Mouse (Mus musculus): ENCODE measurements around the gene Rnf26. TPM values are rescaled to one million over a fixed set of nuclear protein-coding genes. Genes with fewer than 3 reads are reported as not detected.

Rnf26 gene
- total RNA-seq, 2 experiments from 2014 or later = 22.0 to 22.9 TPM

DNA sequence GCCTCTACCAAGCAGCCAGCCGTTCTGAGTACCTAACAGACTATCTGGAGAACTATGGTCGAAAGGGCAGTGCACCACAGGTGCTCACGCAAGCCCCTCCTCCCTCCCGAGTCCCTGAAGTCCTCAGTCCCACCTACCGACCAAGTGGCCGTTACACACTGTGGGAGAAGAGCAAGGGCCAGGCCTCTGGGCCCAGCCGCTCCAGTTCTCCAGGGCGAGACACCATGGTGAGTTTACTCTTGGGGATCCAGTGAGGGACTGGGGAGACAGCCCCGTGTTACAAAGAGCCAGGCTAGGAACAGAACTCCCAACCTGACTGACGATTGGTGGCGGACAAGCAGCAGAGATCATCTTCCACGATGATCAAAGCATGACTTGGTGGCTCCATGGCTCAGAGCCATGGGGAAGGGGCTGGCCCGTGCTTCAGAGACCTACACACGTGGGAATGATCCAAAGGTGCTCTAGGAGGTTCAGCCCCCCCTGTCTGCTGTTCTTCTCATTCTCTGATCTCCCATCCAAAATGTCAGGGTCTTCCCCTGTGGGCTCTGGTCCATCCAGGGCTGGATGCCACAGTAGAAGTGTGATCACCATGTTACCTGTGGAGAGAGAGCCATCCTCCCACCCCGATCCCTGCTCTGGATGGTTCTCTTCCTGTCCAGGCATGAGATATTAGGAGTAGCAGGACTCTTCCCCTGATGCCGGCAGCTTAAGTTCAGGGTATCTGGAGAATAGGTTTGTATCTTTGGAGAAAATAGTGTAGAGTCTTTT, 37.1 kb downstream of the Rnf26 start:
- DNase-seq (ENCODE audit: low spot score in 2 of 2) = no peak

DNA sequence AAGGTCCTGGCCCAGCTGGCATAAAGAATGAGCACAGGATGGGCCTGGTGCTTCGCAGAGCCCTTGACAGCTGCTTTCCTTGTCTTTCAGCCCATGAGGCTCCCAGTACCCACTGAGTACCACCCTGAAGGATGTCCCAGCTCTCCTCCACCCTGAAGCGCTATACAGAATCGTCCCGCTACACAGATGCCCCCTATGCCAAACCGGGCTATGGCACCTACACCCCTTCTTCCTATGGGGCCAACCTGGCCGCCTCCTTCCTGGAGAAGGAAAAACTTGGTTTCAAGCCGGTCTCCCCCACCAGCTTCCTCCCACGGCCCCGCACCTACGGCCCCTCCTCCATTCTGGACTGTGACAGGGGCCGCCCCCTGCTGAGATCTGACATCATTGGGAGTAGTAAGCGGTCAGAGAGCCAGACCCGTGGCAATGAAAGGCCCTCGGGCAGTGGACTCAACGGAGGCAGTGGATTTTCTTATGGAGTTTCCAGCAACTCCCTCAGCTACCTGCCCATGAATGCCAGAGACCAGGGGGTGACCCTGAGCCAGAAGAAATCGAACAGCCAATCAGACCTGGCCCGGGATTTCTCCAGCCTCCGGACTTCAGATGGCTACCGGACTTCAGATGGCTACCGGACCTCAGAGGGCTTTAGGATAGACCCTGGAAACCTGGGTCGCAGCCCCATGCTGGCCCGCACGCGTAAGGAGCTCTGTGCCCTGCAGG, 37.9 kb downstream of the Rnf26 start:
- DNase-seq (ENCODE audit: low spot score in 2 of 2) = no peak

DNA sequence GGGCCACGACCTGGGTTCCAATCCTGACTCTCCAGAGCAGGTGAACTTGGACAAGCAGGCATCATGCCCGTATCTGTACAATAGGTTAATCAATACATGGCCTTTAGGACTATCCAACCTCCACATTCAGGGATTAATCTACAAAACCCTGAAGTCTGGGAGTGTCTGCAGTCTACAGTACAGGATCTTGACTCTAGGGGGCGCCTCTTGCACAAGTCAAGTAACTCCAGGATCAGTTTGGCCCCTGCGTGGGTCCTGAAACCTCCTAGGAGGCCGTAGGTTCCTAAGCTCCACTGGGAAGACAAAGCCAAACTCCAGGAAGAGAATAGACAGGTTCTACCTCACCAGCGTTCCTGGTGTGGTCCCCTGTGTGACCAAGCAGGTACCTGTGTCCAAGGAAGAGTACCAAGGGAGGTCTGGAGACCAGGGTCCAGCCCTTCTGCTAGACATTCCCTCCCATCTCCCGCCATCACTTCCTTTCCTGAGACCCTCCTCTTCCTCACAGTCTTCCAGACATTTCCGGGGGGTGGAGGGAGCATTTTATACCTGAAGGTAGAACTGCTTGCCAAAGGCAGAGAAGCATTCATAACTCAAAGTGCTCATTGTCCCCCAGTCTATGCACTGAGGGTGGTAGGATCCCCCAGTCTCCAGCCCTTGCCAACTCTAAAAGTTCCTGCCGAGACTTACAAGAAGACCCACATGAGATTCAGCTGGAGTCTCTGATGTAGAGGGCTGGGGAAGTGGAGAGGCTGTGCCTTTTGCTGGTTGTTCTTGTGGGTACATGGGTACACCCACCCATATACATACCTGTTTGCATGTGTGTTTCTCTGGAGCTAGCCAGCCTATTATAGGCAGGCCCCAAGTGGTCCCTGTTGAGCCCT, 38.7 kb downstream of the Rnf26 start:
- DNase-seq (ENCODE audit: low spot score in 2 of 2) = no peak

DNA sequence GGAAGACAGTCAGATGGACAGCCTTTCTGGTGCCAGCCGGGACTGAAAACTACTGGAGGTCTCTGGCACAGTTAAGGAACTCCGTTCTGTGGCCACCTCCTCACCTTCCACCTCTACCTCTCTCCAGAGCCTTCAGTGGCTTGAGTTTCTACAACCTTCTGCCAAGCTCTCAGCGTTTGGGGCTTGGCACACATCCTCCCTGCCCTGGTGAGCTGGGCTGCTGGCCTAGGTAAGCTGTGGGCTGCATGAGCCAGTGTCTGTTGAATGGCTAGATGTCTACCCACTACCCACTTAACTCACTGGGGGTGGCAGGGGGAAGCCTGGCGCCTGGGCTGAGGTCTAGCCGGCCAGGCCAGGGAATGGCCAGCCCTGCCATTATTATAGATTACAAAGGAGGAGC, 40.2 kb downstream of the Rnf26 start:
- no peak for DNase-seq (ENCODE audit: low spot score in 2 of 2)

DNA sequence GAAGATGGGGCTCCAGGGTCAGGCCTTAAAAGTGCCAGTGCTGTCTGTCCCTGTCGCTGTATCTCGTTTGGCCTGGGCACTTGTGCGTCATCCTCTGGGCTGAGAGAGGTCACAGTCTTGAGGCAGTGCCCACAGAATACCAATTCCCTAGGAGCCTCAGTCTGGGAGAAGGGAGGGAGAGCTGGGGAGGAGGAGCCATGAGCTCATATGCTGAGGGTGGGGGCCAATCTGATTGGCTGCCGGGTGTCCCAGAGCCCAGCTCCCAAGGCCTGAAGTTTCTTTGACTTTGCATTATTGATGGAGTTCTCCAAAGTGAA, 40.8 kb downstream of the Rnf26 start:
- no peak for DNase-seq (ENCODE audit: low spot score in 2 of 2)

DNA sequence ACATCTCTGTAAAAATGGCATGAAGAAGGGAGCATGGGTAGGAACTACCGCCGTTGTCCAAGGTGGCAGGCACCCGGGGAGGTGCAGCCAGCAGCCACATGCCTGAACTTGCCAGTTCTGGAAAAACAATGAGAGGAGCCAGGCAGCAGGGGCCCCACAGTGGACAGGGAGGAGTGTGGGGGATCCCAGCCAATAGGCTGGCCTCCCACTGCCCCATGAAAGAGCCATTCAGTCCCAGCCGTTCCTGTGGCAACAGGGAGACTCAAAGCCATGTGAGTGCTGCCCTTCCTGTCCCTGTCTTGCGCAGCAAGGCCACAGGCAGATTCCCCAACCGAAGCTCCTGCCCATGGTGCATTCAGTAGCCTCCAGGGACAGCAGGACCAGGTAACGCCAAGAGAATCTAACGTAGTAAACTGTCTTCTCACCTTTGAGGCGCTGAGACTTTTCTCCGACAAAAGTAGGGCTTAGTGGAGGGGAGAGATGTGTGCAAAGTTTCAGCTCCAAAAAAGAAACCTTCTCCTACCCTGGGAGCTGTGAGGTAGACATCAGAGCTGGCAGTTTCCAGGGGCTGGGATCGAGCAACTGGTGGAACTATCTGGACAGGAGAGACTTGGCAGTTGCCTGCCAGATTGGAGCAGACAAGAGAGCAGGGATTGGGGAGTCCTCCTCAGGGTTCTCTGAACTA, 41.3 kb downstream of the Rnf26 start:
- no peak for DNase-seq (ENCODE audit: low spot score in 2 of 2)

DNA sequence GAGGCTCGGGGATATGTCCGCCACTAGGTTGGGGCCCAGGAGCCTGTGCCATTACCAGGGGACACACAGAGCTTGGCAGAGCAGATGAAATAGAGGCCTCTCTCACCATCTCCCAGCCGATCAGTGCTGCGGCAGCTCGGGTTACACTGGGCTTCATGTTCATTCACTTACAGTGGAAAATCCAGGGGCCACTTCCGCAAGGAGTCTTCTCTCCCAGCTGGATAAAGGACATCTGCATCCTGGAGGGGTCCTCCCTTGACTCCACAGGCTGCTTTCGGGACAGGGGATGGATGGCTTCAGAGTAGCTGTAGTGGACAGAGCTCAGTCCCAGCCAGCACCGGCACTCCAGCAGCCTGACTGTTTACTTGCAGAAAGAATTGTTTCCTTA, 42.5 kb downstream of the Rnf26 start:
- no peak for DNase-seq (ENCODE audit: low spot score in 2 of 2)

DNA sequence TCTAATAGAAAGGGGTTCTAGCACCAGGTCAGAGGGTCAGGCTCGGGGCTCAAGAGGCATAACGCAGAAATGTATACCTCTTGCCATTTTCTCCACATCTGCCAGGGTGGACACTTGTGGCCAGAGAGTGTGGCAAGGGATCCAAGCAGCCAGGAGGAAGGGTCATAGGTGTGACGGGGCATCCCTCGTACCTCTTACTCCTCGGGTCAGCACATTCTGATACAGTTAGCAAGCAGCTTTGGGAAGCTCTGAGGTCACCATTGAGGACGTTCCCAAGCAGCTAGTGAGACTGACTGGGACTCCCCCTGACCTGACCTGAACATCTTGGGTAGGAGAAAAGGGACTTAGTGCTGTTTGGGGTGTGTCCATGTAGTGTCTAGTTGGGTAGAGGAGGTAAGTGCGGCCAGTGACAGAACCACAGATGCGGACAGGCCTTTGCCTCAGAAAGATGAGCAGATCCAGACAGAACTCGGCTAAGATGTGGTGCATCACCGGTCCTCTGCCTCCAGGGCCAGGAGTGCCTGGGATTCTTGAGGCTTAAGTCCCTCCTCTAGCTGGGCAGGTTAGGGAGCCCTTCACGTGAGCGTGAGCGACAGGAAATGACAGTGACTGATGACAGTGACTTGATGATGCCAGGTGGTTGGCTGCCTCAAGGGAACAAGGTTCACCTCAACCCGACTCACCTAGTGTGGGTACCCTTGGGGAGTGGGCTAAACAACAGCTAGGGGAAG, 43.0 kb downstream of the Rnf26 start:
- DNase-seq (ENCODE audit: low spot score in 2 of 2) = no peak

DNA sequence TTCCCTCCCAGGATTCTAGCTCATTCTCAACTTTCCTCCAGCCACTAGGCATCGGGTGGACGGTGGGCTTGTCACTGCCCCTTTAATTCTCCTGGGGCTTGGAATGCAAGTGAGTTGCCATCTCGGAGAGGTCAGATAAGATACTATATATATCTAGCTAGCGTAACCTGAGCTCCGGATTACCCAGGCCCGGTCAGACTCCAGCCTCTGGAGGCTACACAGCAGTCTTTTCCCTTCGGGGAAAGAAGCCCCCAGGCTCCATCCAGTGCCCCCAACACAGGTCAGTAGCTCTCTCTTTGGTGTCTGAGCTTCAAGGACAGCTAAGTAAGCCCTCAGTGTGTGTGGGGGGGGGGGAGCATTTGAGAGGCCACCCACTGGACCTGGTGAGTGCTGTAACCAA, 44.1 kb downstream of the Rnf26 start:
- no peak for DNase-seq (ENCODE audit: low spot score in 2 of 2)

DNA sequence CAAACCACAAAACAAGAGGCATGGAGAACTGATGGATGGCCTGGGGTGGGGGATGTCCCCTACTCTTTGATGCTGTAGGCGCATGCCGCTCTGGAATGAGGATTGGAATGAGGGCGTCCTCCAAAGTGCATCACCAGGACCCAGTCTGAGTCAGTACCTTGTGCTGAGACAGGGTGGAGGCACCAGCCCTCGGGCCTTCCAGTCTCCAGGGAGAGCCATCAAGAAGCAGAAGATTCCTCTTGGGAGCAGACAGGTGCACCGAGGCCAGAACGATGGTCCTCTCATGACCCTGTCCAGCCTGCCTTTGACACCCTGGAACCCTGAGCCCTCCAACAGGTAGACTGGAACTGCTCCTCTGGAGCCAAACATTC, 45.4 kb downstream of the Rnf26 start:
- no peak for DNase-seq (ENCODE audit: low spot score in 2 of 2)

DNA sequence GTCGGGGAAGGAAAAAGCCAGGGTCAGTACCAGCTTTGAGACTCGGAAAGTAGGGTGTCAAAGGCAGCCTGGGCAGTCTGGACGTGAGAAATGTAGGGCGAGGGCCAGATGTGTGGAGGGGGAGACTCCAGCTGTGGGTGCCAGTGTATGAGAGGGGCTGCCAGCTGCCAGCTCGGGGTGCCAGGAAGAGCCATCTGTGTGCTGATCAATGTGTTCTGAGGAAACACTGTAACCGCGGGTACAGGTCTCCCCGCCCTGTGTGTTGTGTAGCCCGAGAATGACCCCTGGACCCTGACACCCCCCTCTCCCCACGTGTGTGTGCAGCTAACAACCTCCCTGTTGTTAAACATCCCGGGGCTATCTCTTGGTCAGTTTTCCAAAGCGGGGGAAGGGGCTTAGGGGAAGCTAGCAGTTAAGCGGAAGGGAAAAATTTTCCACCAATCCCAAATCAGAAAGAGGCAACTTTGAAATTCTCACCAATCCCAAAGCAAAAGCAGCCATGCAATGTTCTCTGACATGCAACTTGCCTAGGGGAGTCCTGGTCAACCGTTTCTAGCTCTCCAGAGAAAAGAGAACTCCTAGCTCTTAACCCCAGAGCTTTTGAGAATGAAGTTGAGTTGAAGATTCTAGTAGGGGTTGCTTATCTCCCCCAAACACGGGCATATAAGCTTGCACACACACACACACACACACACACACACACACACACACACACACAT, 45.9 kb downstream of the Rnf26 start:
- DNase-seq (ENCODE audit: low spot score in 2 of 2) = no peak

DNA sequence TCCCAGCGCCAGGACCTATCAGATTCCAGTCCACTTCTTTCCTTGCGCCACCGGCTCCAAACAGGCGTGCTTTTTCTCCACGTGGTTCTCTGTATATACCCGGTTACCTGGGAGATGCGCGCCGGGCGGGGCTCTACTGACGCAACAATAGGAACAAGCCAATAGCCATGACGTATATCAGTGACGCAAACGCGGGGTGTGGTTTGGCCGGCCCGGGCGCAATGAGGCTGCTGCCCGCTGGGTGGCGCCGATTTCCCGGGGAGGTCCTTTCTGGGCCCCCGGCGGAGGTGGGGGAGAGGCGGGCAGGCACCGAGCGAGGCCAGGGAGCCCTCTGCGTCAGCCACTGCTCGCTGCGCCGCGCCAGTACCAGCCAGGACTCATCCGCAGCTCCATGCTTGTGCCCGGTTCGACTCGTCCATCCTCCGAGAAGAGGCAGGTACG, 46.5 kb downstream of the Rnf26 start, which contains the start of gene Usp2:
Usp2 (plus strand) TSS at position 237 of the 441 bp plus-strand sequence.
- DNase-seq (ENCODE audit: low spot score in 2 of 2) = peak; percentile 98

DNA sequence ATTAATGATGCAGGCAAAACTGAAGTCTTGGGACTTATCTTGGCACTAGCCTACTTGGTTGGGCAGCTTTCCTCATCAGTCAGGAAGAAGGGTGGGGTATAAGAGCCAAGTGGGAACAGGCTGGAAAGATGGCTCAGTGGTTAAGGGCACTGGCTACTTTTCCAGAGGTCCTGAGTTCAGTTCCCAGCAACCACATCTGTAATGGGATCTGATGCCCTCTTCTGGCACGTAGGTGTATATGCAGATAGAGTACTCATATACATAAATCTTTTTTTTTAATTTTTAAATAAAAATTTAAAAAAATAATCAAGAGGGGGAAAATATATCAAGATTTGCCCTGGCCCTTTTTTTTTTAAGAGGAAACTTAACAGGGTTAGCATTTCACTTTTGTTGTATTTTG, 48.1 kb downstream of the Rnf26 start:
- no peak for DNase-seq (ENCODE audit: low spot score in 2 of 2)

DNA sequence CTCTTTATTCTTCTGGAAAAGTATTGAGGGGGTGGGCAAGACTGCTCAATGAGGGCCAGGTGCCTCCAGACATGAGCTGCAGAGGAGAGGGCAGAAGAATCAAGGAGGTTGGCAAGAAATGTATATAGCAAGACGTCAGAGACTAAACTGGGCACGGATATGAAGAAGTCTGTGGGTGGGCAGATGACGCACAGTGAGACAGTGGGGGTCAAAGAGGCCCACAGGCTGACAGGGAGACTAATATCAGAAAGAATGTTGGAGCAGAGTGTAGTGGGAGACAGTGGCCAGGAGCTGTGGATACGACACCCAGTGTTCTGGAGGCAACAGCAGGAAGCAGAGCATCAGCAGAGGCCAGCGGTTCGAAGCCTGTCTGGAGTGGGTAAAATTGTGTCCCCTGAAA, 54.7 kb downstream of the Rnf26 start:
- no peak for DNase-seq (ENCODE audit: low spot score in 2 of 2)

DNA sequence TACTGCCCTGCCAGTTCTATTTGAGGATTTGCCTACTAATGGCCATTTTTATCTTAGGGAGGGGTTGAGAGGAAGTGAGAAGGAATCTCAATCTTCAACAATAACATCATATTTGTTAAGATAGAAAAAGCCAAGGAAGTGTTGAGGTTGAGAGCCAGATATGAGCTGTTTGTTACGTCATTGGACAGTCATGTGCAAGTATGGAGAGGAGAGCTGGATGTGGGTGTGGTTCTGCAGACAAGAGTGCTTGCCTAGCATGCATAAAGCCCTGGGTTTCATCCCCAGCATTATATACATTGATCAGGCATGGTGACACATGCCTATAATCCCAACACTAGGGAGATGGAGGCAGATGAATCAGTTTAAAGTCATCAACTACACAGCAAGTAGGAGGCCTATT, 59.4 kb downstream of the Rnf26 start:
- DNase-seq (ENCODE audit: low spot score in 2 of 2) = no peak

DNA sequence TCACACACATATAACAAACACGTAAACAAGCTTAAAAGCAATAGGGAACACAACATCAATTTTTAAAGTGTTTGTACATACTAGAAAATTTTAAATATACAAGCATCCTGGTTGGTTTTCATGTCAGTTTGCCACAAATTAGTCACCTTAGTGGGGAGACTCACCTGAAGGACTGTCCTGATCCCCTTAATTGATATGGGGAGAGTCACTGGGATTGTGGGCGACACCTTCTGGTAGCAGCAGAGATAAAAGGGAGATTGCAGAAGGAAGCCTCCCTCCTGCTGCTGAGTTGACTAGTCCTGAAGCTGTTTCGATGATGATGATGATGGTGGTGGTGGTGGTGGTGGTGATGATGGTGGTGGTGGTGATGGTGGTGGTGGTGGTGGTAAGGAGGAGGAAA, 60.5 kb downstream of the Rnf26 start:
- no peak for DNase-seq (ENCODE audit: low spot score in 2 of 2)

DNA sequence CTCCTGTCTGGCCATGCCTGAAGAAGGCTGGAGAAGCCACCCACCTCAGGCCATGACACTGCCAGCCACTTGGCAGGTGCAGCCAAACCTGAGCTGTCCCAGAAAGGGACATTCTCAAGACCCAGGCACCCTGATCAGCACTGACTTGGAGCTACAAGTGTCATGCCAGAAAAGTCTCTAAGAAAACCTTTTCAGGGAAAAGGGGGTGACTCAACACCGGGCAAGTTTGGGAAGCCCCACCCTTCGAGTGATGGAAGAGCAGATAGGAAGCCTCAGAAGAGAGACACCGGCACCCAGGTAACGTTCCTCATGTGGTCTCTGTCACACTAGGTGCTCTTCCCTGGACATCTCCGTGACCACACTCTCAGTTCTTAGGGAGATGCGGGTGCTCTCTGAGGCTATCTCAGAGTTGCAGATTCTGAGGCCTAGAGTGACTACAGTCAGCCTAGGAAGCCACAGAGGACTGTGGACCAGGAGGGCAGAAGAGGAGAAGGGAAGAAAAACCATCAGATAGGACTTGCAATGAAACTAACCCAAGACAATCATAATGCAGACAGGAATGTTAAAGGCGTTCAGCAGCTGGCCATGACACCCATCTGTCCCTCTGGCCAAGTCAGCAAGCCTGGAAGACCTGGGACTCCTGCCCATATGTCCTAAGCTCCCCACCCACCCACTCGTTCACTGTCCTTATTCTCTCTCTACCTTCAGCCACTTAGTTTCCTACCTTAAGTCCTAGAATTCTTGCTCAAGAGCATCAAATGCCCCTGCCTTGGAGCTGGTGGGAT, 63.7 kb downstream of the Rnf26 start:
- DNase-seq (ENCODE audit: low spot score in 2 of 2) = no peak

DNA sequence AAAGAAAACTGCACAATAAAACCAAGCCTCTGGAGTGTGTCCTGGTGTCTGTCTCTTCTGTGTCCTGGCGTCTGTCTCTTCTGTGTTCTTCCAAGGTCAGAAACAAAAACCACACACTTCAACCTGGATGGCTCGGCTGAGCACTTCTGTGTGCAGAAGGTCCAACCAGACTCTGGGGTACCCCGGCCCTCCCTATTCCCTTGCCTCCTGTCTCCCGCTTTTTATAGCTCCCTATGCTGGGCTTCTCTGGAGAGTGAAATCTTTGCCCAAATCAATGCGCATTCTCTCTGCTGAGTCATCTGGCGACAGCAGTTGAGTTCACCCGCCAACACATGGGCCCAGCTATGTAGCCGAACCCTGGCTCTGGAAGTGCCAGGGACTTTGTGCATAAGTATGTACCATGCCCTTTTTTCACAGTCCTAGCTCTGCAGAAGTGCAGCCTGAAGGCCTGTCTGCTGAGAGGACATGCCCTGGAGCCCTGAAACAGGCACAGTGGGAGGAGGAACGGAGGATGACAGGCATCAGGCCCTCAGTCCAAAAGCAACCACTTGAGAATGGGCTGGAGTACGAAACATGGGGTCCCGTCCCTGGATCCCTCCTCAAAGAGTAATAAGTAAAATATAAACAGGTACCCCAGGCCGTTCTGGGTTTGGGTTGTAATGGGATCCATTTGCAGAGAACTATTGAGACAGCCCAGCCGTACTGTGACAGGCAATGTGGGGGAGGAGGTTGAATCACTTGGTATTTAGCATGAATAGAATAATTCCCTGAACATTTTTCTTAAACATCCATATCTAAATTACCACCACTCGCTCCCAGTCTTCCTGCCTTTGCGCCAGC, 64.6 kb downstream of the Rnf26 start:
- DNase-seq (ENCODE audit: low spot score in 2 of 2) = no peak

Measured in gastrocnemius, postnatal 4 days (tissue).